Comparison of ENCODE assay signal across 26 mouse cellular contexts in the genomic region with DNA sequence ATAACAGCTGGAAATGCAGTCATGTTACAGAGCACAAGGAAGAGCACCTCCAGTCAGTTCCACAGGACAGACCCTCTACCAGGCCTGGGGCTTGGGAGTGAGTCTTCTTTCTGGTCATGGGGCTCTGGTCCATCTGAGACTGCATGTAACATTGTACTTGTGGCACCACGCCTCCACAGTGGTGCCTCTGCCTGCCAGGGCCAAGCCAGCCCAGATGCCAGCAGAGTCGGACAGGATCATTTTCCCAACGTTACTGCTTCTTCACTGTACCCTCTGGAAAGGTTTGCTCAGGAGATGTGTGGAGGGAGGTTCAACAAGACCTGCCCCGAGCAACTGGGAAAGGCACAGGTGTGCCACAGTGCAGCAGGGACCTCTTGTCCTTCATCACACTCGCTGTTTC. TPM values are rescaled to one million over a fixed set of nuclear protein-coding genes. Genes with fewer than 3 reads are reported as not detected.
"Had no signal": no experiment of that assay in that cellular context is flagged by ENCODE, and none has a peak within 500 bp of the region (broad histone marks: within the 10 kb centered on the region; RNA-seq: fewer than 3 reads in every experiment).

No protein-coding gene starts in this region.

- H3K9ac ChIP-seq: heart, embryonic 13.5 days; heart, embryonic 15.5 days; hindbrain, embryonic 12.5 days; hindbrain, embryonic 14.5 days; kidney, embryonic 15.5 days; limb, embryonic 13.5 days; limb, embryonic 15.5 days; liver, embryonic 12.5 days; liver, embryonic 14.5 days had no signal

- H3K4me1 ChIP-seq: hindbrain, embryonic 10.5 days; hindbrain, embryonic 12.5 days; kidney, embryonic 15.5 days; limb, embryonic 13.5 days; limb, embryonic 15.5 days had no signal

- DNase-seq: gastrocnemius, postnatal 36 days; heart, adult 2 months; heart, postnatal 4 days; kidney, adult 11 months; kidney, adult 2 months; kidney, adult 9 months; kidney, postnatal 14 days; kidney, postnatal 36 days; layer of hippocampus, adult 9-11 months; layer of hippocampus, postnatal 36 days; left cerebral cortex, postnatal 4 days had no signal

- ATAC-seq: hindbrain, postnatal 0 days; intestine, embryonic 16.5 days; liver, embryonic 12.5 days had no signal

- H3K4me2 ChIP-seq: heart, embryonic 11.5 days; heart, embryonic 13.5 days; heart, embryonic 15.5 days; hindbrain, embryonic 12.5 days; hindbrain, embryonic 14.5 days; kidney, embryonic 15.5 days; limb, embryonic 13.5 days; limb, embryonic 15.5 days; liver, embryonic 12.5 days had no signal

- H3K27me3 ChIP-seq: heart, embryonic 13.5 days; heart, embryonic 15.5 days; hindbrain, embryonic 12.5 days; kidney, embryonic 15.5 days; limb, embryonic 13.5 days; limb, embryonic 15.5 days; liver, embryonic 12.5 days had no signal

- H3K27ac ChIP-seq: heart, adult 2 months; heart, embryonic 13.5 days; heart, embryonic 15.5 days; hindbrain, embryonic 10.5 days; hindbrain, embryonic 12.5 days; hindbrain, embryonic 14.5 days; hindbrain, postnatal 0 days; kidney, embryonic 15.5 days; kidney, postnatal 0 days; limb, embryonic 13.5 days; limb, embryonic 15.5 days; liver, embryonic 12.5 days; liver, embryonic 14.5 days had no signal

- H3K4me3 ChIP-seq: heart, adult 2 months; heart, embryonic 13.5 days; heart, embryonic 15.5 days; hindbrain, embryonic 10.5 days; hindbrain, embryonic 12.5 days; kidney, embryonic 15.5 days; limb, embryonic 13.5 days; limb, embryonic 15.5 days; liver, embryonic 12.5 days had no signal

- H3K9me3 ChIP-seq: heart, embryonic 13.5 days; heart, embryonic 15.5 days; hindbrain, embryonic 10.5 days; hindbrain, embryonic 12.5 days; kidney, embryonic 15.5 days; limb, embryonic 13.5 days; limb, embryonic 15.5 days; liver, embryonic 12.5 days had no signal

RNA-seq across cellular contexts. Expression of a gene that starts 22.3 kb away (rescaled TPM):
- total RNA-seq: granulocyte monocyte progenitor cell, adult 5-6 weeks had no signal
